Mouse (Mus musculus) liver, adult 2 months (tissue): ENCODE measurements at regions not wholly inside any gene's neighbourhood (a gene's known extent, or its start where the extent isn't known, plus 50 kb on each side); places are given as distances from the start of the nearest gene placed in this dataset.

Experiments
- DNase-seq: peaks from one replicate; pipeline ENCODE4 v3.0.0-alpha.2; 2011; ENCODE audit warnings: low read depth, low spot score; ENCODE audit errors: extremely low read depth
- H3K27ac ChIP-seq: fragments of 200-500 bp; replicated peaks from 2 replicates; pipeline ENCODE4 v1.5.1; 2012; ENCODE audit warnings: low read depth, mild to moderate bottlenecking, control low read depth, inconsistent platforms, low read length; ENCODE audit not compliant: insufficient read depth
- H3K27me3 ChIP-seq: fragments of 200-500 bp; 2 replicates; pipeline ENCODE4 v1.6.1; 2012; ENCODE audit warnings: mild to moderate bottlenecking, moderate library complexity, low read length, inconsistent platforms; ENCODE audit not compliant: control insufficient read depth, insufficient read depth
- H3K36me3 ChIP-seq: fragments of 200-500 bp; 2 replicates; pipeline ENCODE4 v1.6.1; 2012; ENCODE audit warnings: low read length, inconsistent platforms; ENCODE audit not compliant: control insufficient read depth, insufficient read depth
- H3K4me1 ChIP-seq: fragments of 200-500 bp; 2 replicates; pipeline ENCODE4 v1.6.1; 2011; ENCODE audit warnings: low read length; ENCODE audit not compliant: control insufficient read depth, insufficient read depth
- H3K4me3 ChIP-seq: fragments of 200-500 bp; 2 replicates; pipeline ENCODE4 v1.5.1; 2011; ENCODE audit warnings: low read depth, mild to moderate bottlenecking, control low read depth, low read length, moderate library complexity; ENCODE audit not compliant: insufficient read depth
- H3K79me2 ChIP-seq: fragments of 200-500 bp; 2 replicates; pipeline ENCODE4 v1.6.1; 2012; ENCODE audit warnings: inconsistent platforms, mild to moderate bottlenecking, low read length, moderate library complexity; ENCODE audit not compliant: control insufficient read depth, insufficient read depth
- H3K9ac ChIP-seq: fragments of 200-500 bp; 2 replicates; pipeline ENCODE4 v1.6.1; 2012; ENCODE audit warnings: low read depth, mild to moderate bottlenecking, control low read depth, inconsistent platforms, low read length
- CTCF ChIP-seq: fragments of 200-500 bp; IDR thresholded peaks from 2 replicates; pipeline ENCODE4 v1.5.1; 2011; ENCODE audit warnings: low read depth, low read length, control low read depth
- POLR2A ChIP-seq: fragments of 200-500 bp; IDR thresholded peaks from 2 replicates; pipeline ENCODE4 v1.6.1; 2011; ENCODE audit warnings: low read length, control low read depth; ENCODE audit not compliant: insufficient read depth; ENCODE audit errors: extremely low read depth
- WGBS: fragments of 180-500 bp; shearing (Covaris S2); methylation state at CpG from one replicate; pipeline ENCODE4 v1.1.7; 2018; 5-methylcytosine and 5-hydroxymethylcytosine counted together

GRCm38 (mm10) chr11:25359723-25360122, 850.8 kb downstream of the 5730522E02Rik start:
- WGBS, result 81% methylated on average over 1 of the region's 1 CpGs
- no peak overlapping the region for H3K4me3 ChIP-seq
- no peaks in the 10 kb centered on the region for H3K4me1 ChIP-seq
- H3K36me3 ChIP-seq, result no peaks in the 10 kb centered on the region
- no peak overlapping the region for H3K27ac ChIP-seq
- TF ChIP-seq CTCF (no peak), POLR2A (no peak)
- H3K79me2 ChIP-seq, result no peaks in the 10 kb centered on the region
- H3K9ac ChIP-seq, result no peak overlapping the region
- H3K27me3 ChIP-seq, result no peaks in the 10 kb centered on the region; the same call in 1 of the 2 replicates
- no peak for DNase-seq

DNA sequence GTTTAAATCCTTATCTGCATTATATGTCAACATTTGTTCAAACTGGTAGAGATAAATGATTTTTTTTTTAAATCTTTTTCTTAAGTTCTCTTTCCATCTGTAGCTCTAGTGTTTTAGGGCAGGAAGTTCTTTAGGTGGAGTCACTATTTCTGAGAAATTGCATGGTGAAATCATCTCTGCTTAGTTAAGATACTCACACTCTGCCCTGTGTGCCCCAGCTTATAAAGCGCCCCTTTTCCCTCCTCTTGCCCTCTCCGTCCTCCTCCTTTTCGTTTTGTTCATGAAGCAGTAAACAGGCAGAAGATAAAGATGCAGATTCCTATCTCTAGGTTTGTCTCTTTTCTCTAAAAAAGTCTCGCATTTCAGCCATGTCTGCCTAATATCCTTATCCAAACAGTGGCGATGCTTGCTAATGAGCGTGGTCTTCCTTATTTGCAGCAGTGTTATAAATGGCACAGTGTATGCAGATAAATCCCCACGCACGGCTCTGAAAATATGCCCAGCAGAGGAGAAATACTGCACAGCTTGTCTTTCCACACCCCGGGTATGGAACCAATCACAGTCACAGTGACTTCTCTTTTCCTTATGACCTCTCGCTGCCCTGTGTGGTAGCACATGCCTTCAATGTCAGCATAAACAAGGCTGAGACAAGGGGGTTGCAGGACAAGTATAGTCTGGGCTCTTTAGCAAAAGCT, 852.7 kb downstream of the 5730522E02Rik start:
- WGBS, result 36% methylated on average over 10 of the region's 10 CpGs
- Histone ChIP-seq H3K4me1 (no peaks in the 10 kb centered on the region), H3K4me3 (no peak overlapping the region), H3K79me2 (no peaks in the 10 kb centered on the region), H3K27me3 (no peaks in the 10 kb centered on the region; the same call in 1 of the 2 replicates), H3K27ac (no peak overlapping the region), H3K9ac (no peak overlapping the region), H3K36me3 (no peaks in the 10 kb centered on the region)
- DNase-seq, result no peak
- TF ChIP-seq POLR2A (no peak), CTCF (no peak)

DNA sequence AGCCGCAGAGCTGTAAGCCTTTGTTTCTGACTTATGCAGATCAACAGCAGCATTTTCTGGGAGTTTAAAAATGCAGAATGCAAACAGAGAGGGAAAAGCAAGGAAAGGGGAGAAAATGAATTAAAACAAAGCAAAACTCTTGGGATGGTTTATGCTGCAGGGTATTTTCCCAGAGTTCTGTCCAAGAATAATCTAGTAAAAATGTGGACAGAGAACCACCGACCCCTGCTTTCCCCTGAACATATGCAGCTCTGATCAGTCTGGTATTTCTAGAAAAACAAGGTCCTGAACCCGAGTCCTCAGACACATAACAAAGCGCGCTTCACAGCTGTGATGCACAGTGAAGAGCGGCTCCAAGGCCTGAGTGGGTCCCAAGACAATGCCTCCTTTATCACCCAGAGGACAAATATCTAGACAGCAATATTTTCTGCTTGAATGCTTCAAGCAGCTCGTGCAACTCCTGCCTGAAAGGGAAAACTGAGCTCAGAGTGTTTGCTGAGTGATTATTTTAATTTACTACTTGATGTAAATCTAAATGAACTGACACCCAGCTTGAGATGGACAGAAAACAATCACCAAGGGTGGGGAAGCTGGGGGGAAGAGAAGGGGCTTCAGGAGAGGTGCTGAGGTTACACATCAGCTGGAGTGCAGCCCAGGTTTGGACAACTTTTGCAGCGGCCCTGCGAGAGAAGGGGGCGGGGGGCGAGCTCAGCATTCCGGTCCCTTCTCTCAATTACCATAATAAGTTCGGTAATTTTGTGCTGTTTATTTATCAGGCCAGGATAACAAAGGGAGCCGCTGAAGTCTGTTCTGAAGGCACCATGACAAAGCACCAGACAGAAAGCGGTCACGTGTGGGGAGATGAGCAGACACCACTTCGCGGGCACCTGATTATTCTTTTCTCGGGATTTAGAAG, 853.6 kb downstream of the 5730522E02Rik start:
- DNase-seq, result no peak
- H3K9ac ChIP-seq, result no peak overlapping the region
- H3K4me3 ChIP-seq, result no peak overlapping the region
- H3K79me2 ChIP-seq, result no peaks in the 10 kb centered on the region
- WGBS, result 28% methylated on average over 19 of the region's 19 CpGs
- no peak overlapping the region for H3K27ac ChIP-seq
- TF ChIP-seq POLR2A (no peak), CTCF (no peak)
- H3K27me3 ChIP-seq, result no peaks in the 10 kb centered on the region; the same call in 1 of the 2 replicates
- no peaks in the 10 kb centered on the region for H3K36me3 ChIP-seq
- no peaks in the 10 kb centered on the region for H3K4me1 ChIP-seq

GRCm38 (mm10) chr11:25335667-25336066, 874.9 kb downstream of the 5730522E02Rik start:
- Histone ChIP-seq H3K27ac (no peak overlapping the region), H3K36me3 (no peaks in the 10 kb centered on the region), H3K79me2 (no peaks in the 10 kb centered on the region), H3K9ac (no peak overlapping the region), H3K4me3 (no peak overlapping the region), H3K27me3 (no peaks in the 10 kb centered on the region), H3K4me1 (no peaks in the 10 kb centered on the region)
- no peak for DNase-seq
- TF ChIP-seq POLR2A, result no peak
- TF ChIP-seq CTCF, result no peak
- 65% methylated on average over 2 of the region's 2 CpGs for WGBS

GRCm38 (mm10) chr11:25330696-25331095, 879.9 kb downstream of the 5730522E02Rik start:
- Histone ChIP-seq H3K4me1 (no peaks in the 10 kb centered on the region), H3K79me2 (no peaks in the 10 kb centered on the region), H3K36me3 (no peaks in the 10 kb centered on the region), H3K9ac (no peak overlapping the region), H3K4me3 (no peak overlapping the region), H3K27ac (no peak overlapping the region), H3K27me3 (no peaks in the 10 kb centered on the region)
- TF ChIP-seq POLR2A (no peak), CTCF (no peak)
- 76% methylated on average over 4 of the region's 4 CpGs for WGBS
- no peak for DNase-seq

DNA sequence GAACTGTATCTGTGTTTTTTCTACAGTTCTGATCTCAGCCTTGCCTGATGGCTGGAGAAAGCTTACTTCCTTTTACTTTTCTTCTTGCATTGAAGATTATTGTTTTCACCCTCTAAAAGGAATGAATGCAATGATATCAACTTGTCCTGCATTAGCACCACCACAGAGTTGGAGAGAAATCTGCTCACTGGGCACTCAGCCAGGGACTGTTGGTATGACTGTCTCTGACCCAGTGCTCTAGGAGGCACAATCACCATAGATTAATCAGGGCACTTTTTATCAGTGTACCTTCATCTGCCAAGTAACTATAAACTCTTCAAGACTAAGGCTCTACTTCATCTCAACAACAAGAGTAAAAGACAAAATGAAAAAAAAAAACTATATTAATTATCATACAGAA, 888.1 kb downstream of the 5730522E02Rik start:
- Histone ChIP-seq H3K4me1 (no peaks in the 10 kb centered on the region), H3K36me3 (no peaks in the 10 kb centered on the region), H3K79me2 (no peaks in the 10 kb centered on the region), H3K27me3 (no peaks in the 10 kb centered on the region), H3K27ac (no peak overlapping the region), H3K4me3 (no peak overlapping the region), H3K9ac (no peak overlapping the region)
- DNase-seq, result no peak
- TF ChIP-seq POLR2A, result no peak
- TF ChIP-seq CTCF, result no peak
